Mouse (Mus musculus) common myeloid progenitor, adult 5-6 weeks (primary cell): ENCODE measurements around the gene Zkscan6. TPM values are rescaled to one million over a fixed set of nuclear protein-coding genes. Genes with fewer than 3 reads are reported as not detected.

Experiments
- ATAC-seq: replicated peaks from 2 replicates; pipeline ENCODE4 v1.8.0; 2016; ENCODE audit warnings: low read depth, mild to moderate bottlenecking, moderate TSS enrichment, inconsistent platforms; ENCODE audit not compliant: poor library complexity, severe bottlenecking
- total RNA-seq: library from RNA; stranded (forward); fragments of 200-1000, 187-1606 nt; gene quantifications from 2 replicates; pipeline ENCODE4 v1.2.3, GENCODE M21; 2017

The Zkscan6 gene
- total RNA-seq, 1 experiment from 2014 or later, result 16.8 TPM

GRCm38 (mm10) chr11:65806321-65806904 is 562 bp upstream of the Zkscan6 start:
- peak; percentile 66 for ATAC-seq

GRCm38 (mm10) chr11:65807601-65808000 is 626 bp downstream of the Zkscan6 start:
- ATAC-seq, result no peak

- ATAC-seq, result no peak
These were observed 5.1 kb downstream of the Zkscan6 start for GRCm38 (mm10) chr11:65812088-65812487.

GRCm38 (mm10) chr11:65814381-65814780 is 7.4 kb downstream of the Zkscan6 start:
- no peak for ATAC-seq

- ATAC-seq, result no peak
These were observed 9.3 kb downstream of the Zkscan6 start for GRCm38 (mm10) chr11:65816237-65816636.

- no peak for ATAC-seq
These were observed 11.2 kb downstream of the Zkscan6 start for GRCm38 (mm10) chr11:65818193-65818592.

- ATAC-seq, result no peak
These were observed 13.3 kb downstream of the Zkscan6 start for GRCm38 (mm10) chr11:65820280-65820679.

GRCm38 (mm10) chr11:65820877-65821276 is 13.9 kb downstream of the Zkscan6 start:
- peak; percentile 94 for ATAC-seq

- ATAC-seq, result no peak
These were observed 17.6 kb downstream of the Zkscan6 start for GRCm38 (mm10) chr11:65824556-65824955.

- ATAC-seq, result no peak
These were observed 32.0 kb downstream of the Zkscan6 start for GRCm38 (mm10) chr11:65838999-65839398.

- ATAC-seq, result no peak
These were observed 39.5 kb downstream of the Zkscan6 start for GRCm38 (mm10) chr11:65846446-65846845.

GRCm38 (mm10) chr11:65852066-65852465 is 45.1 kb downstream of the Zkscan6 start:
- peak; percentile 89 for ATAC-seq

GRCm38 (mm10) chr11:65861476-65861875 is 54.5 kb downstream of the Zkscan6 start:
- no peak for ATAC-seq

GRCm38 (mm10) chr11:65877146-65877775 is 70.3 kb downstream of the Zkscan6 start:
- no peak for ATAC-seq

Other genes starting within 250 kb of the Zkscan6 start
- 33.9 and 37.9 TPM in 2 replicates for gene Map2k4, start 18.9 kb upstream of the Zkscan6 start, total RNA-seq